Mouse (Mus musculus): Measurements from ENCODE around the gene Pcp2. TPM values are rescaled to one million over a fixed set of nuclear protein-coding genes. Genes with fewer than 3 reads are reported as not detected.

The Pcp2 gene
- total RNA-seq, 2 experiments from 2014 or later: not detected

Other genes with a start within 250 kb of the Pcp2 start
- gene Arhgef18, start 232.5 kb downstream of the Pcp2 start, total RNA-seq (2021): 10 to 100 TPM; 27.4 to 36.5 TPM
- gene Pex11g, start 157.9 kb downstream of the Pcp2 start, total RNA-seq (2021): 10 to 100 TPM; 13.3 to 16.1 TPM
- under 1 TPM in 1 of 2 experiments, not detected in 1; 0.27 TPM for gene Tex45, start 154.7 kb downstream of the Pcp2 start, total RNA-seq (2021)
- gene Zfp358, start 132.4 kb downstream of the Pcp2 start, total RNA-seq (2021): 10 to 100 TPM; 23.9 to 25.3 TPM
- 10 to 100 TPM; 30.2 to 37.6 TPM for gene Mcoln1, start 125.1 kb downstream of the Pcp2 start, total RNA-seq (2021)
- gene Pnpla6, start 110.2 kb downstream of the Pcp2 start, total RNA-seq (2021): 10 to 100 TPM; 24.2 to 39.3 TPM
- 1 to 10 TPM in 1 of 2 experiments, under 1 TPM in 1; 0.61 to 1.9 TPM for gene C330021F23Rik, start 57.6 kb downstream of the Pcp2 start, total RNA-seq (2021)
- gene Camsap3, start 38.3 kb downstream of the Pcp2 start, total RNA-seq (2021): 10 to 100 TPM in 1 of 2 experiments, 1 to 10 TPM in 1; 9.1 to 13.8 TPM
- 10 to 100 TPM; 33.1 to 33.9 TPM for gene Xab2, start 4.2 kb downstream of the Pcp2 start, total RNA-seq (2021)
- 100 to 1,000 TPM; 104 to 118 TPM for gene Pet100, start 4.0 kb downstream of the Pcp2 start, total RNA-seq (2021)
- gene Stxbp2, start 5.4 kb upstream of the Pcp2 start, total RNA-seq (2021): 10 to 100 TPM; 70.1 to 89.1 TPM
- gene Retn, start 30.2 kb upstream of the Pcp2 start, total RNA-seq (2021): 10 to 100 TPM in 1 of 2 experiments, 1 to 10 TPM in 1; 3.7 to 33.4 TPM
- 1 to 10 TPM; 1.2 to 1.7 TPM for gene Mcemp1, start 40.2 kb upstream of the Pcp2 start, total RNA-seq (2021)
- gene Fcor, start 46.8 kb upstream of the Pcp2 start, total RNA-seq (2021): 10 to 100 TPM; 28.3 to 29.9 TPM
- gene Trappc5, start 50.8 kb upstream of the Pcp2 start, total RNA-seq (2021): 10 to 100 TPM; 19.5 to 23.1 TPM
- 1 to 10 TPM; 2.5 to 3.4 TPM for gene Fcer2a, start 68.6 kb upstream of the Pcp2 start, total RNA-seq (2021)
- 10 to 100 TPM in 1 of 2 experiments, 1 to 10 TPM in 1; 7.4 to 14.3 TPM for gene Clec4g, start 95.1 kb upstream of the Pcp2 start, total RNA-seq (2021)
- gene Cd209a, start 123.4 kb upstream of the Pcp2 start, total RNA-seq (2021): under 1 TPM; 0.63 to 0.79 TPM
- not detected for gene Cd209e, start 228.8 kb upstream of the Pcp2 start, total RNA-seq (2021)